Mouse (Mus musculus): ENCODE results near the gene Ttc19. TPM values are rescaled to one million over a fixed set of nuclear protein-coding genes. Genes with fewer than 3 reads are reported as not detected.

Ttc19 gene
- polyA plus RNA-seq, 1 experiment from 2014 or later = 31.7 TPM

DNA sequence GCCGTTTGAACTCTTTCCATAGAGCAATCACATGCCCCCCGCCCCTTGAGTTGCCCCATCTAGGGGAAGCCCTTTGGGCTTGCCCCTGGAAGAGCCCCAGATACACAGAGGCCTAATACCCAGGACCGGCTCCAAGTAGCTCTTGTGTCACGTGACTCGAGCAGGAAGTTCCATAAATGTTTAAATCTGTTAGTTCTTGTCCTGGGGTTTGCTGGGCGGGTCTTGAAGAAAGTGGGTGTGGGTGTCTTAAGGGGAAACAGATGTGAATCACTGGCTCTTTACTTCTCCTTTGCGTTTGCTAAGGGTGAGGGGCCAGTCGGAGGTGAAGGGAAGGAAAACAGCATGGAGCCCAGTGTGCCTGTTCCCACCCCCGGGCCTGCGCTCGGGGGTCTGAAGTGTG is 30.2 kb upstream of the Ttc19 start:
- Histone ChIP-seq H3K9me3 (ENCODE audit: control insufficient read depth, low read length) (no peaks in the 10 kb centered on the region), H3K4me1 (ENCODE audit: control insufficient read depth, insufficient read depth, low read length) (0 out of 2 replicates have a peak, but pooled peaks cover 10% of the 10 kb centered on the region), H3K27me3 (ENCODE audit: control insufficient read depth, insufficient read depth, low read length) (peaks cover 29% of the 10 kb centered on the region), H3K4me2 (ENCODE audit: low read length) (no peak overlapping the region), H3K36me3 (ENCODE audit: control insufficient read depth, insufficient read depth, low read length) (no peaks in the 10 kb centered on the region), H3K9ac (replicated peaks; ENCODE audit: low read length) (no peak overlapping the region), H3K4me3 (replicated peaks; ENCODE audit: low read depth, low read length) (no peak overlapping the region), H3K27ac (replicated peaks; ENCODE audit: low read depth, low read length) (no peak overlapping the region)
- DNase-seq (no peak), ATAC-seq (ENCODE audit: low FRiP score, low TSS enrichment) (no peak)
- 80% methylated on average over 11 of the region's 11 CpGs for WGBS

DNA sequence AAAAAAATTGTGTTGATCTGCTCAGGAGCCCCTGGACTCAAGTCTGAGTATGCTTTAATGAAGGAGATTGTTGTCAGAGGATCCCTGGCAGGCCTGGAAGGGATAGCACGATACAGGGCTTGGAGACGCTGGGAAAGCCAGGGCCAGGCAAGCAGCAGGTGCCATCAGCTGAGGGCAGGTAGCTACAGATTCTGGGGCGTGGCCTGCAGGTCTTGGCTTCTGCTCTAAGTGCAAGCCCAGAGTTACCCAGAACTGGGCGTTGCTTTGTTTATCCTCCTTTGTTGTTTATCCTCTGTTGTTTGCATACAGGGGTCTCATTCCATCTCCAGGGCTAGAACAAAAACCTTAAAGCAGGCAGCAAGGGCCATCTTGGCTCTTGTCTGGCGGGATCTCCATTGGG is 27.9 kb upstream of the Ttc19 start:
- H3K27ac ChIP-seq (replicated peaks; ENCODE audit: low read depth, low read length) = no peak overlapping the region
- H3K9me3 ChIP-seq (ENCODE audit: control insufficient read depth, low read length) = no peaks in the 10 kb centered on the region
- peaks cover 23% of the 10 kb centered on the region for H3K27me3 ChIP-seq (ENCODE audit: control insufficient read depth, insufficient read depth, low read length)
- 0 out of 2 replicates have a peak, but pooled peaks cover 7% of the 10 kb centered on the region for H3K4me1 ChIP-seq (ENCODE audit: control insufficient read depth, insufficient read depth, low read length)
- ATAC-seq (ENCODE audit: low FRiP score, low TSS enrichment) = no peak
- H3K9ac ChIP-seq (replicated peaks; ENCODE audit: low read length) = no peak overlapping the region
- H3K4me2 ChIP-seq (ENCODE audit: low read length) = no peak overlapping the region
- WGBS = 82% methylated on average over 5 of the region's 5 CpGs
- DNase-seq = no peak
- no peak overlapping the region for H3K4me3 ChIP-seq (replicated peaks; ENCODE audit: low read depth, low read length)
- no peaks in the 10 kb centered on the region for H3K36me3 ChIP-seq (ENCODE audit: control insufficient read depth, insufficient read depth, low read length)

DNA sequence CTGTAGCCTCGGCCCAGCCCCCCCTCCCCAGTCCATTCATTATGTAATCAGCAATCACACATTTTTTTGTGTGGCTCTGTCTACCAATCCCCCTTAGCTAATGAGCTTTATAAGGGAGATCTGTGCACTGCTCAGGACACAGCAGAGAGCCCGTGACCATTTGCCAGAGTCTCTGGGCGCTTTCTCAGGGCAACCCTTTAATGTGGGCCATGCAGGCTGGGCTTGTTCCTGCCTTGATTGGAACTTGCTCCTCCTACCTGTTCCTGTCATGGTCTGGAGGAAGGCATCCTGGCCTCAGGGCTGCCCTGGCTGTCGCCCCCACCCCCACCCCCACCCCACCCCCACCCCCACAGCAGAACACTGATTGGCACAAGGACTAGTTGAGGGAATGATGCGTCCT is 22.1 kb upstream of the Ttc19 start:
- Histone ChIP-seq H3K9ac (replicated peaks; ENCODE audit: low read length) (no peak overlapping the region), H3K4me3 (replicated peaks; ENCODE audit: low read depth, low read length) (no peak overlapping the region), H3K4me2 (ENCODE audit: low read length) (no peak overlapping the region), H3K27me3 (ENCODE audit: control insufficient read depth, insufficient read depth, low read length) (no peaks in the 10 kb centered on the region), H3K36me3 (ENCODE audit: control insufficient read depth, insufficient read depth, low read length) (no peaks in the 10 kb centered on the region), H3K4me1 (ENCODE audit: control insufficient read depth, insufficient read depth, low read length) (0 out of 2 replicates have a peak, but pooled peaks cover 2% of the 10 kb centered on the region), H3K9me3 (ENCODE audit: control insufficient read depth, low read length) (no peaks in the 10 kb centered on the region), H3K27ac (replicated peaks; ENCODE audit: low read depth, low read length) (no peak overlapping the region)
- ATAC-seq (ENCODE audit: low FRiP score, low TSS enrichment) = no peak
- DNase-seq = peak; percentile 7
- 51% methylated on average over 5 of the region's 5 CpGs for WGBS

DNA sequence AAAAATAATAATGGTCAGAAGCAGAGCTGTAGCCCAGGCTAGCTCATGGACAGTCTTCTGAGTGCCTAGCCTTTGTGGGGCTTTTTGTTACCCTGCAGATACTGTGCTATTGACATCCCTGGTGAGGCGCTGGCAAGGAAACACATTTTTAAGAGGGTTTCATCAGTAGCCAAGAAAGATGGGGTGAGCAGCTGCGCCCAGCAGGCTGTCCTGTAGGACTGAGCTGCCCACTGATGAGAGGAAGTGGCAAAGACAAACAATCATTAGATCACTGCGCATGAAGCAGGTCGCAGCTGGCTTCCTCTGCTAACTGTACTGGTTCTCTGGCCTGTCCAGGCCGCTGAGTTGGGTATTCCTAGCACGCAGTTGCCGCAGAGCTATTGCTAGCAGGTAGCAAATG is 17.7 kb upstream of the Ttc19 start:
- H3K4me3 ChIP-seq (replicated peaks; ENCODE audit: low read depth, low read length) = no peak overlapping the region
- ATAC-seq (ENCODE audit: low FRiP score, low TSS enrichment) (no peak), DNase-seq (peak; percentile 13)
- H3K36me3 ChIP-seq (ENCODE audit: control insufficient read depth, insufficient read depth, low read length) = no peaks in the 10 kb centered on the region
- H3K27ac ChIP-seq (replicated peaks; ENCODE audit: low read depth, low read length) = no peak overlapping the region
- 83% methylated on average over 7 of the region's 7 CpGs for WGBS
- H3K4me1 ChIP-seq (ENCODE audit: control insufficient read depth, insufficient read depth, low read length) = peaks cover 17% of the 10 kb centered on the region; the same call in 1 of the 2 replicates
- no peaks in the 10 kb centered on the region for H3K27me3 ChIP-seq (ENCODE audit: control insufficient read depth, insufficient read depth, low read length)
- H3K9ac ChIP-seq (replicated peaks; ENCODE audit: low read length) = no peak overlapping the region
- H3K9me3 ChIP-seq (ENCODE audit: control insufficient read depth, low read length) = no peaks in the 10 kb centered on the region
- H3K4me2 ChIP-seq (ENCODE audit: low read length) = no peak overlapping the region

DNA sequence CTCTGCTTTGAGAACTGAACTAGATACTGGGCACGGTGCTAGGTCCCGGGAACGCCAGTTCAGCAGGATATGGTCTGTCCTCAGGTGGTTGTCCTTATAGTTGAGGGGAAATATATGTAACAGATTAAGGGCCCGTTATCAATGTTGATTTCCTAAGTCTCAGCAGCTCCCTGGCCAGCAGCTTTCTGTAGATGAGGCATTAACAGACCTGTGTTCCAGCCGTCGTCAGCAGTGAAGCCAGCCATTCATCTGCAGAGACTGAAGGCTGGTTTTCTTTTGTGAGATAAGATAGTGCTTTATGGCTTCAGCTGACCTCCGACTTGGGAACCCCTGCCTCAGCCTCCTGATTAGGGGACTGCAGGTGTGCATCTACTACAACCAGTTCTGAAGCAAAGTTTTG is 17.3 kb upstream of the Ttc19 start:
- H3K4me3 ChIP-seq (replicated peaks; ENCODE audit: low read depth, low read length) = no peak overlapping the region
- no peaks in the 10 kb centered on the region for H3K27me3 ChIP-seq (ENCODE audit: control insufficient read depth, insufficient read depth, low read length)
- no peaks in the 10 kb centered on the region for H3K9me3 ChIP-seq (ENCODE audit: control insufficient read depth, low read length)
- H3K4me2 ChIP-seq (ENCODE audit: low read length) = no peak overlapping the region
- no peak overlapping the region for H3K27ac ChIP-seq (replicated peaks; ENCODE audit: low read depth, low read length)
- DNase-seq (no peak), ATAC-seq (ENCODE audit: low FRiP score, low TSS enrichment) (no peak)
- H3K4me1 ChIP-seq (ENCODE audit: control insufficient read depth, insufficient read depth, low read length) = peaks cover 17% of the 10 kb centered on the region; the same call in 1 of the 2 replicates
- no peaks in the 10 kb centered on the region for H3K36me3 ChIP-seq (ENCODE audit: control insufficient read depth, insufficient read depth, low read length)
- no peak overlapping the region for H3K9ac ChIP-seq (replicated peaks; ENCODE audit: low read length)
- 73% methylated on average over 7 of the region's 7 CpGs for WGBS

DNA sequence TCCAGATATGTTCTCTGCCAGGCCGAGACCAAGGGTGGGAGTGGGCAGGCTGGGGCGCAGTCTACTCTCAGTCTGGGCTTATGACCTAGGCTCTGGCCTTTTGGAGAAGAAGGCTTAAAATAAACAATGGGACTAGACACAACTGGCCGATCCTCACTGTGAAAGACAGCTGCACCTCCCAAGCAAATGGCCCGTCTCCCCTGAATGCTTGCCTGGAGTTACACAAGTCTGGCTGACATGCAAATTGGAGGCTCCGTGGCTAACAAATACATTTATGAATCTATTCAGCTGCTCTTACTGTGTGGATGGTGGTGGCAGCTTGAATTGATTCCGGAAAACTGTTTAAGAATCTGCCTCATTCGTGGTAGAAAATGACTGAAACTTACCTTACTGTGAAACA is 15.6 kb upstream of the Ttc19 start:
- Histone ChIP-seq H3K36me3 (ENCODE audit: control insufficient read depth, insufficient read depth, low read length) (no peaks in the 10 kb centered on the region), H3K27ac (replicated peaks; ENCODE audit: low read depth, low read length) (no peak overlapping the region), H3K4me2 (ENCODE audit: low read length) (no peak overlapping the region), H3K4me3 (replicated peaks; ENCODE audit: low read depth, low read length) (no peak overlapping the region), H3K9me3 (ENCODE audit: control insufficient read depth, low read length) (no peaks in the 10 kb centered on the region), H3K9ac (replicated peaks; ENCODE audit: low read length) (no peak overlapping the region), H3K27me3 (ENCODE audit: control insufficient read depth, insufficient read depth, low read length) (no peaks in the 10 kb centered on the region), H3K4me1 (ENCODE audit: control insufficient read depth, insufficient read depth, low read length) (peaks cover 15% of the 10 kb centered on the region; the same call in 1 of the 2 replicates)
- peak; percentile 27 for DNase-seq
- WGBS = 29% methylated on average over 7 of the region's 7 CpGs
- no peak for ATAC-seq (ENCODE audit: low FRiP score, low TSS enrichment)

DNA sequence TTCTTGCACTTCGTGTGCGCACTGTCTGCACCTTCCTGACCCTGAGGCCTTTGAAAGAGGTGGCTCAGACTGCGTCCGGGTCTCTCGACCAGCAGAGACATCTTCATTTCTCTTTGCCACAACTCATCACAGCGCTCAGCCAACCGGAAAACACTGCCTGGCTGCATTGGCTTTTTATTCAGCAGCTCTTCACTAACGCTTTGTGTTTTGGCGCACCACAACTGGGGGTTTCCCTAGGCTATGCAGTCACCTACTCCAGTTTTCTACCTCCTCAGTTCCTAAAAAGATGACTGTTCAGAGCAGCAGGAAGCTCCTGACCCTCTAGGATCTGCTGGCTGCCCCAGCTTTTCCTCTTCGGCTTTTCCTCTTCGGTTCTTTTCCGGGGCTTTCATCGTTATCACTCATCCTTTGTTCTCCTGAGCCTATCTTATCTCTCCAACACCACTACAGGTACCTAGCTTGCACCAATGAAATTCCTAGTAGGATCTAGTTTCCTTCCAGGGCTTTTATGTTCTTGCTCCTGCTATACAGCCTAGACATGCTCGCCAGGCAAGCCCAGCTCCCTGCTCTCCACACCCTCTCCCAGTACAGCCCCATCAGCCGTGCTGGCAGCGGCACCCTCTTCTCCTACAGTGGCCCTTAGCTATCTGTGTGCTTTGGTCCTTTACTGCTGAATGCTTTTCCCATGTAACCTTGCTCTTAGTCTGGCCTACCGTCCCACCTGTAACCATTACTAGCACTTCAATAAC is 14.6 kb upstream of the Ttc19 start:
- H3K4me3 ChIP-seq (replicated peaks; ENCODE audit: low read depth, low read length) = no peak overlapping the region
- H3K9me3 ChIP-seq (ENCODE audit: control insufficient read depth, low read length) = no peaks in the 10 kb centered on the region
- no peak for ATAC-seq (ENCODE audit: low FRiP score, low TSS enrichment)
- H3K27me3 ChIP-seq (ENCODE audit: control insufficient read depth, insufficient read depth, low read length) = no peaks in the 10 kb centered on the region
- H3K9ac ChIP-seq (replicated peaks; ENCODE audit: low read length) = no peak overlapping the region; the same call in 1 of the 2 replicates
- DNase-seq = peak; percentile 51
- H3K36me3 ChIP-seq (ENCODE audit: control insufficient read depth, insufficient read depth, low read length) = no peaks in the 10 kb centered on the region
- 30% methylated on average over 17 of the region's 17 CpGs for WGBS
- H3K4me1 ChIP-seq (ENCODE audit: control insufficient read depth, insufficient read depth, low read length) = peaks cover 15% of the 10 kb centered on the region; the same call in 1 of the 2 replicates
- H3K27ac ChIP-seq (replicated peaks; ENCODE audit: low read depth, low read length) = no peak overlapping the region; the same call in 1 of the 2 replicates
- H3K4me2 ChIP-seq (ENCODE audit: low read length) = peak overlapping the region; percentile 12; the same call in 1 of the 2 replicates

DNA sequence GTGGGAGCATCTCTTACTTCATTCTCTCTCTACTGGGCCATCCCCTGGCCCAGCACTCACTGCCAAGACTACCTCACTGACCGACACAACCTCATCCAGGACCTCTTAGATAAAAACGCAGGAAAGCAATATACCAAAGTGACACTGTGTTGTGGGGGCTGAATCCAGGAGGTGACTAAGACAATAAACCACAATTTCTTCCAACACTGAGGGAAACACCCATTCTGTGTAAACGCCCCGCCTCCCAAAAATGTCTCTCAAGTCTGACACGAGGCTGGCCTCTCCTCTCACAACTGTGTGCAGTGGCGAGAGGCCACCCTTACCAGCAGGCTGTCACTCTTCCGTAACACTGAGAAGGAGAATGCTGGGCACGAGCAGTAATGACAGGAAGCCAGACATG is 12.9 kb upstream of the Ttc19 start:
- no peak overlapping the region for H3K27ac ChIP-seq (replicated peaks; ENCODE audit: low read depth, low read length)
- 80% methylated on average over 8 of the region's 8 CpGs for WGBS
- H3K4me3 ChIP-seq (replicated peaks; ENCODE audit: low read depth, low read length) = no peak overlapping the region
- no peaks in the 10 kb centered on the region for H3K27me3 ChIP-seq (ENCODE audit: control insufficient read depth, insufficient read depth, low read length)
- H3K4me1 ChIP-seq (ENCODE audit: control insufficient read depth, insufficient read depth, low read length) = peaks cover 15% of the 10 kb centered on the region; the same call in 1 of the 2 replicates
- H3K9ac ChIP-seq (replicated peaks; ENCODE audit: low read length) = no peak overlapping the region
- H3K36me3 ChIP-seq (ENCODE audit: control insufficient read depth, insufficient read depth, low read length) = no peaks in the 10 kb centered on the region
- no peaks in the 10 kb centered on the region for H3K9me3 ChIP-seq (ENCODE audit: control insufficient read depth, low read length)
- ATAC-seq (ENCODE audit: low FRiP score, low TSS enrichment) (no peak), DNase-seq (no peak)
- H3K4me2 ChIP-seq (ENCODE audit: low read length) = no peak overlapping the region

DNA sequence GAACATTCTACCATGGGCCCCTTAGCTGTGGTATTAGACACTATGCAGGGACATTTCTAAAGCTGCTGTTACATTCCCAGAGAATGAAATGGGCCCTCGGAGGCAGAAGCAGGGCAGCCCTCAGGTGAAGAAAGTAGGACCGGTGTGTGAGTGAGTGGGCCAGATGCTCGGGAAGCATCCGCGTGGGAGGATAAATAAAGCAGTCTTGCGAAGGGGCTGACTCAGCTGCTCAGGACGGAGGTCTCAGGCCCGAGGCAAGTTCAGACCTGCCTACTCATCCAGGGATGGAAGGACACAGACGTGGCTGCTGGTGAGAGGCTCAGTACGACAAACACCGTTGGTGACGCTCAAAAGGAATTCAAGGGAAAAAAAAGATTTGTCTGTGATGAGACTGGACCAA is 12.2 kb upstream of the Ttc19 start:
- Histone ChIP-seq H3K27me3 (ENCODE audit: control insufficient read depth, insufficient read depth, low read length) (no peaks in the 10 kb centered on the region), H3K9me3 (ENCODE audit: control insufficient read depth, low read length) (no peaks in the 10 kb centered on the region), H3K4me2 (ENCODE audit: low read length) (no peak overlapping the region), H3K36me3 (ENCODE audit: control insufficient read depth, insufficient read depth, low read length) (no peaks in the 10 kb centered on the region), H3K4me1 (ENCODE audit: control insufficient read depth, insufficient read depth, low read length) (peaks cover 15% of the 10 kb centered on the region; the same call in 1 of the 2 replicates), H3K9ac (replicated peaks; ENCODE audit: low read length) (no peak overlapping the region), H3K4me3 (replicated peaks; ENCODE audit: low read depth, low read length) (no peak overlapping the region), H3K27ac (replicated peaks; ENCODE audit: low read depth, low read length) (no peak overlapping the region)
- DNase-seq (no peak), ATAC-seq (ENCODE audit: low FRiP score, low TSS enrichment) (no peak)
- WGBS = 81% methylated on average over 12 of the region's 12 CpGs
